Mouse (Mus musculus): ENCODE measurements around the gene Fam19a5.

- no peak for TF ChIP-seq CTCF (IDR thresholded peaks at IDR 0.05)
- TF ChIP-seq EP300 (IDR thresholded peaks at IDR 0.05): no peak
These were observed 159.2 kb downstream of the Fam19a5 start for GRCm38 (mm10) chr15:87703334-87703733.

Measured in lung, postnatal 0 days (tissue).